Mouse (Mus musculus): ENCODE measurements at regions not wholly inside any gene's neighbourhood (a gene's known extent, or its start where the extent isn't known, plus 50 kb on each side); places are given as distances from the start of the nearest gene placed in this dataset.
A peak's percentile ranks its signal among the peaks of the same experiment; 100 is the strongest.

GRCm38 (mm10) chr10:111795756-111796155, 176.7 kb upstream of the Krr1 start:
- WGBS: 91% methylated on average over 3 of the region's 3 CpGs
- no peak for TF ChIP-seq CTCF (IDR thresholded peaks at IDR 0.05)
- H3K36me3 ChIP-seq (ENCODE audit: insufficient read depth, low read length): no peaks in the 10 kb centered on the region
- H3K4me2 ChIP-seq (ENCODE audit: low read depth, low read length, poor library complexity, severe bottlenecking): no peak overlapping the region
- DNase-seq (ENCODE audit: low spot score): no peak
- H3K4me3 ChIP-seq (ENCODE audit: low read depth, low read length): no peak overlapping the region
- no peak overlapping the region for H3K9ac ChIP-seq (replicated peaks; ENCODE audit: low read length, poor library complexity, severe bottlenecking)
- no peaks in the 10 kb centered on the region for H3K9me3 ChIP-seq (ENCODE audit: low read length)
- ATAC-seq (ENCODE audit: low FRiP score): no peak
- no peak overlapping the region for H3K27ac ChIP-seq (ENCODE audit: low read depth, low read length)
- H3K27me3 ChIP-seq (ENCODE audit: insufficient read depth, low read length): no peaks in the 10 kb centered on the region
- H3K4me1 ChIP-seq (ENCODE audit: insufficient read depth, low read length): 0 out of 2 replicates have a peak, but pooled peaks cover 3% of the 10 kb centered on the region

- ATAC-seq (ENCODE audit: low FRiP score): no peak
- no peak overlapping the region for H3K27ac ChIP-seq (ENCODE audit: low read depth, low read length)
- WGBS: 79% methylated on average over 7 of the region's 7 CpGs
Observed at GRCm38 (mm10) chr10:111798851-111799281, 173.6 kb upstream of the Krr1 start.

GRCm38 (mm10) chr10:111799850-111800589, 172.4 kb upstream of the Krr1 start:
- 23% methylated on average over 14 of the region's 14 CpGs for WGBS
- TF ChIP-seq CTCF (IDR thresholded peaks at IDR 0.05): no peak
- Histone ChIP-seq H3K9me3 (ENCODE audit: low read length) (no peaks in the 10 kb centered on the region), H3K36me3 (ENCODE audit: insufficient read depth, low read length) (no peaks in the 10 kb centered on the region), H3K27me3 (ENCODE audit: insufficient read depth, low read length) (no peaks in the 10 kb centered on the region), H3K4me1 (ENCODE audit: insufficient read depth, low read length) (0 out of 2 replicates have a peak, but pooled peaks cover 1% of the 10 kb centered on the region), H3K27ac (ENCODE audit: low read depth, low read length) (no peak overlapping the region), H3K9ac (replicated peaks; ENCODE audit: low read length, poor library complexity, severe bottlenecking) (no peak overlapping the region), H3K4me2 (ENCODE audit: low read depth, low read length, poor library complexity, severe bottlenecking) (no peak overlapping the region), H3K4me3 (ENCODE audit: low read depth, low read length) (no peak overlapping the region)
- DNase-seq (ENCODE audit: low spot score): no peak
- ATAC-seq (ENCODE audit: low FRiP score): no peak

More at GRCm38 (mm10) chr10:111798851-111799281, 173.6 kb upstream of the Krr1 start:
- H3K4me2 ChIP-seq (ENCODE audit: low read depth, low read length, poor library complexity, severe bottlenecking): no peak overlapping the region
- 0 out of 2 replicates have a peak, but pooled peaks cover 3% of the 10 kb centered on the region for H3K4me1 ChIP-seq (ENCODE audit: insufficient read depth, low read length)
- H3K9ac ChIP-seq (replicated peaks; ENCODE audit: low read length, poor library complexity, severe bottlenecking): no peak overlapping the region
- H3K4me3 ChIP-seq (ENCODE audit: low read depth, low read length): no peak overlapping the region
- no peaks in the 10 kb centered on the region for H3K9me3 ChIP-seq (ENCODE audit: low read length)
- H3K27me3 ChIP-seq (ENCODE audit: insufficient read depth, low read length): no peaks in the 10 kb centered on the region
- TF ChIP-seq CTCF (IDR thresholded peaks at IDR 0.05): no peak
- no peaks in the 10 kb centered on the region for H3K36me3 ChIP-seq (ENCODE audit: insufficient read depth, low read length)
- DNase-seq (ENCODE audit: low spot score): no peak

GRCm38 (mm10) chr10:111800590-111800935, 171.9 kb upstream of the Krr1 start:
- Histone ChIP-seq H3K4me2 (ENCODE audit: low read depth, low read length, poor library complexity, severe bottlenecking) (no peak overlapping the region), H3K4me3 (ENCODE audit: low read depth, low read length) (no peak overlapping the region), H3K9ac (replicated peaks; ENCODE audit: low read length, poor library complexity, severe bottlenecking) (no peak overlapping the region), H3K27ac (ENCODE audit: low read depth, low read length) (no peak overlapping the region), H3K9me3 (ENCODE audit: low read length) (no peaks in the 10 kb centered on the region), H3K27me3 (ENCODE audit: insufficient read depth, low read length) (no peaks in the 10 kb centered on the region), H3K36me3 (ENCODE audit: insufficient read depth, low read length) (no peaks in the 10 kb centered on the region), H3K4me1 (ENCODE audit: insufficient read depth, low read length) (no peaks in the 10 kb centered on the region)
- no peak for ATAC-seq (ENCODE audit: low FRiP score)
- WGBS: 83% methylated on average over 3 of the region's 3 CpGs
- TF ChIP-seq CTCF (IDR thresholded peaks at IDR 0.05): no peak
- DNase-seq (ENCODE audit: low spot score): no peak

GRCm38 (mm10) chr10:111801021-111801793, 171.3 kb upstream of the Krr1 start:
- Histone ChIP-seq H3K4me1 (ENCODE audit: insufficient read depth, low read length) (no peaks in the 10 kb centered on the region), H3K4me2 (ENCODE audit: low read depth, low read length, poor library complexity, severe bottlenecking) (no peak overlapping the region), H3K9ac (replicated peaks; ENCODE audit: low read length, poor library complexity, severe bottlenecking) (no peak overlapping the region), H3K27ac (ENCODE audit: low read depth, low read length) (no peak overlapping the region), H3K27me3 (ENCODE audit: insufficient read depth, low read length) (no peaks in the 10 kb centered on the region), H3K4me3 (ENCODE audit: low read depth, low read length) (no peak overlapping the region), H3K36me3 (ENCODE audit: insufficient read depth, low read length) (no peaks in the 10 kb centered on the region), H3K9me3 (ENCODE audit: low read length) (no peaks in the 10 kb centered on the region)
- ATAC-seq (ENCODE audit: low FRiP score) (no peak), DNase-seq (ENCODE audit: low spot score) (peak; percentile 48)
- WGBS: 42% methylated on average over 12 of the region's 12 CpGs
- no peak for TF ChIP-seq CTCF (IDR thresholded peaks at IDR 0.05)

- H3K4me2 ChIP-seq (ENCODE audit: low read depth, low read length, poor library complexity, severe bottlenecking): no peak overlapping the region
- 35% methylated on average over 12 of the region's 12 CpGs for WGBS
Observed at GRCm38 (mm10) chr10:111801794-111802359, 170.6 kb upstream of the Krr1 start.

More at GRCm38 (mm10) chr10:111801794-111802359, 170.6 kb upstream of the Krr1 start:
- TF ChIP-seq CTCF (IDR thresholded peaks at IDR 0.05): no peak
- Histone ChIP-seq H3K27ac (ENCODE audit: low read depth, low read length) (no peak overlapping the region), H3K36me3 (ENCODE audit: insufficient read depth, low read length) (no peaks in the 10 kb centered on the region), H3K4me3 (ENCODE audit: low read depth, low read length) (no peak overlapping the region), H3K9ac (replicated peaks; ENCODE audit: low read length, poor library complexity, severe bottlenecking) (no peak overlapping the region), H3K4me1 (ENCODE audit: insufficient read depth, low read length) (no peaks in the 10 kb centered on the region), H3K27me3 (ENCODE audit: insufficient read depth, low read length) (no peaks in the 10 kb centered on the region), H3K9me3 (ENCODE audit: low read length) (no peaks in the 10 kb centered on the region)
- DNase-seq (ENCODE audit: low spot score) (no peak), ATAC-seq (ENCODE audit: low FRiP score) (no peak)
